Mouse (Mus musculus) testis, adult 2 months (tissue): ENCODE data around the gene Pip5k1b. TPM values are rescaled to one million over a fixed set of nuclear protein-coding genes. Genes with fewer than 3 reads are reported as not detected.

Experiments used
- H3K27ac ChIP-seq: fragments of 200-500 bp; 2 replicates; pipeline ENCODE4 v1.5.1; 2012; ENCODE audit warnings: low read depth, low read length; ENCODE audit not compliant: control insufficient read depth, insufficient read depth
- H3K27me3 ChIP-seq: fragments of 200-500 bp; 2 replicates; pipeline ENCODE4 v1.6.1; 2012; ENCODE audit warnings: mild to moderate bottlenecking, low read length, moderate library complexity; ENCODE audit not compliant: control insufficient read depth, insufficient read depth
- H3K36me3 ChIP-seq: fragments of 200-500 bp; 2 replicates; pipeline ENCODE4 v1.6.1; 2012; ENCODE audit warnings: mild to moderate bottlenecking, low read length; ENCODE audit not compliant: control insufficient read depth, insufficient read depth
- H3K4me1 ChIP-seq: fragments of 200-500 bp; 2 replicates; pipeline ENCODE4 v1.6.1; 2012; ENCODE audit warnings: low read length; ENCODE audit not compliant: control insufficient read depth, insufficient read depth
- H3K4me3 ChIP-seq: fragments of 200-500 bp; 2 replicates; pipeline ENCODE4 v1.5.1; 2012; ENCODE audit warnings: low read depth, mild to moderate bottlenecking, low read length, moderate library complexity, mixed read lengths; ENCODE audit not compliant: control insufficient read depth
- CTCF ChIP-seq: fragments of 200-500 bp; IDR thresholded peaks from 2 replicates; pipeline ENCODE4 v1.5.1; 2012; ENCODE audit warnings: low read depth, mild to moderate bottlenecking, inconsistent platforms, low read length, moderate library complexity; ENCODE audit not compliant: control insufficient read depth, insufficient read depth, insufficient replicate concordance
- POLR2A ChIP-seq: fragments of 200-500 bp; IDR thresholded peaks from 2 replicates; pipeline ENCODE4 v1.6.1; 2012; ENCODE audit warnings: low read depth, mild to moderate bottlenecking, inconsistent platforms, low read length, moderate library complexity; ENCODE audit not compliant: control insufficient read depth
- polyA plus RNA-seq: library from polyadenylated mRNA; depleted of rRNA; stranded (reverse); fragments of >200 nt; gene quantifications from 2 replicates; pipeline ENCODE4 v1.2.3, GENCODE M21; 2012

The Pip5k1b gene
- polyA plus RNA-seq, 1 experiment = 6.1 TPM

DNA sequence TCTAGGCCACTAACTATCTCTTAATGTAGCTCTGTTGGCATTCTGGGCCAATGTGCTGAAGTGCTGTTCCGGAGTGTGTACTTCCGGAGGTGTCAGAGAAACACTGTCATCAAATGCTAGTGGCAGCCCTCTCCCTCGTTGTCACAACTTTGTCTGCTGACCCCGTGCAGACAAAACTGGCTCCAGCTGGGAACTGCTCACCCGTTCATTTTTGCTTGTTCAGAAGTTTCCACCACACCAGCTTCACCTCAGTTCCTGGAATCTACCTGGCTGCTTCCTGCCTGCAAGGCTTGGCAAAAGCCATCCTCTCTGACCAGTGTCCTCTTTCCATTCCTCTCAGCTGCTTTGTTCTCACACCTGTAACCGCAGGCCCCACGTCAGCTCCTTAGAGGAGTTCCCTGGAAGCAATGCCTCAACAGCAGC, 128.9 kb downstream of the Pip5k1b start:
- TF ChIP-seq CTCF = no peak
- TF ChIP-seq POLR2A = no peak
- no peaks in the 10 kb centered on the region for H3K36me3 ChIP-seq

GRCm38 (mm10) chr19:24418030-24418429, 137.6 kb downstream of the Pip5k1b start:
- Histone ChIP-seq H3K27me3 (no peaks in the 10 kb centered on the region), H3K27ac (no peak overlapping the region), H3K36me3 (no peaks in the 10 kb centered on the region), H3K4me3 (no peak overlapping the region), H3K4me1 (peaks cover 2% of the 10 kb centered on the region; the same call in 1 of the 2 replicates)
- TF ChIP-seq POLR2A = no peak
- TF ChIP-seq CTCF = no peak

More for the DNA sequence above, 128.9 kb downstream of the Pip5k1b start:
- no peaks in the 10 kb centered on the region for H3K27me3 ChIP-seq
- no peak overlapping the region for H3K27ac ChIP-seq
- no peak overlapping the region for H3K4me3 ChIP-seq
- H3K4me1 ChIP-seq = no peaks in the 10 kb centered on the region

GRCm38 (mm10) chr19:24417659-24418004, 138.0 kb downstream of the Pip5k1b start:
- TF ChIP-seq CTCF (no peak), POLR2A (no peak)
- Histone ChIP-seq H3K27ac (no peak overlapping the region), H3K4me3 (no peak overlapping the region), H3K36me3 (no peaks in the 10 kb centered on the region), H3K4me1 (peaks cover 2% of the 10 kb centered on the region; the same call in 1 of the 2 replicates), H3K27me3 (no peaks in the 10 kb centered on the region)

GRCm38 (mm10) chr19:24416975-24417658, 138.6 kb downstream of the Pip5k1b start:
- no peaks in the 10 kb centered on the region for H3K27me3 ChIP-seq
- H3K27ac ChIP-seq = no peak overlapping the region
- peaks cover 2% of the 10 kb centered on the region; the same call in 1 of the 2 replicates for H3K4me1 ChIP-seq
- H3K4me3 ChIP-seq = no peak overlapping the region
- TF ChIP-seq POLR2A (no peak), CTCF (no peak)
- no peaks in the 10 kb centered on the region for H3K36me3 ChIP-seq

DNA sequence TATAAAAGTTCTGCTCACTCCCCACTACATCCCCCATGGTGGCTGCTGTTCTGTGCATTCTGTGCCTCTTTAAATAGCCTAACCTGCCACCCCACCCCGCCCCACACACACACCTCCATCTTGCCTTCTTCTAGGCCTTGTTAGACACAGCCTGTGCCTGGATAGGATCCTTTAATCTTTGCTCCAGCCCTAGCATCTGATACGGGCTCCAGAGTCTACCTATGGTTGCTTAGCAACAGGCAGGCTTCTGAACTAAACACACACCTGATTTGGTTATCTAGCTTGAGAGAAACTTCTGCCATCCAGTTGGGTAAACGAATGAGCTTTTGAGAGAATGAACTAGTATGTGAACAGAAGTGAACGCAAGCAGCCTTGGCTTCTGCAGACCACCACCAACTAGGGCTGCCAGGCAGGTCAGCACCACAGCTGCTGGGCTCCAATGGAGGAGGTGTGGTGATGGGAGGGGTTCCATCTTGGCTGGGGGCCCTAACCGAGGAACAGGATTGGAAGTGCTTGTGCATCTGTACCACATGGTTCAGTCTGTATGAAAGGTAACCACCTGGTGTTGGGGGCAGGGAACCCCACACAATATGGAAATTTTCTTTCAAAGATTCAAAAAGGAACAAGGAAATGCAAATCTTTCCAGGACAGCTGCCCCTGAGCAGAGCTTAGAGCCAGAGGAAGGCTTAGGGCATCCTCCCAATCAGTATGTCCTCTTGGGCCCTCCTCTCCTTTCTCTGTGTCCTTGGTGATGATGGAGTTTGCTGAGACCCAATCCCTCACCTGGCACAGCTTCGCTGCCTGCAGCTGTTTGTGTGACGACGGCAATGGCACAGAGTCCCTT, 139.7 kb downstream of the Pip5k1b start:
- no peak overlapping the region for H3K27ac ChIP-seq
- TF ChIP-seq CTCF (no peak), POLR2A (no peak)

DNA sequence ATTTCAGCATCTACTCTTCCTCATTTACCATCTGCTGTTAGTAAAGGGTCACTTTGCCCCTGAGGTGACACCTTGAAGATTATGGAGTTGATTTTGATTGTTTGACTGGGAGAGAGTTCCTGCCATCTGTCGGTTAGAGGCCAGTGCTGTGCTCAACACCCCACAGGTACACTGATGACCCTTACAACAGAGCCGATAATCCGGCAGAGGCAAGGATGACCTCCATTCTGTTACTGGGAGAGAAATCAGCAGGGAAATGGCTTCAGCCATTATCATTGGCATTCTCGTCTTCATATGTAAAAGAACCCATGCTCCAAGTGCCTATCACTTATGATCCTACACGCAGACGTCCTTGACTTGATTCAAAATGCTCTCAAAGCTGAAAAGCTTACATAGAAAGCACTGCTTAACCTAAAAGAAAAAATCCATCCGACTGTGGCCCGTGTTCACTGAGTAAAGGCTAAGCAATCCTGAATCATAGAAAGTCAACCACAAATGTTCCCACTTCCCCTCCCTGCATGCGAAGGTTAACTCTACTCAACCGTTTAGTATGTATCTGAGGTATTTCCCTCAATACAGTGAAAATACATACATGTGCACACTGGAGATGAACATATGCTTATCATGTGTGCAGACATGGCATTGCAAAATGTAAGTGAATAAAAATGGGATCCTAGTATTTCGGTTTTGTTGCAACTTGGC, 146.7 kb downstream of the Pip5k1b start:
- no peaks in the 10 kb centered on the region for H3K27me3 ChIP-seq
- H3K27ac ChIP-seq = no peak overlapping the region
- H3K4me1 ChIP-seq = no peaks in the 10 kb centered on the region
- no peaks in the 10 kb centered on the region for H3K36me3 ChIP-seq
- TF ChIP-seq POLR2A = no peak
- no peak for TF ChIP-seq CTCF
- H3K4me3 ChIP-seq = no peak overlapping the region

More for the DNA sequence above, 139.7 kb downstream of the Pip5k1b start:
- peak overlapping the region; percentile 55 for H3K4me3 ChIP-seq
- H3K36me3 ChIP-seq = no peaks in the 10 kb centered on the region
- peaks cover 2% of the 10 kb centered on the region; the same call in 1 of the 2 replicates for H3K4me1 ChIP-seq
- no peaks in the 10 kb centered on the region for H3K27me3 ChIP-seq

- TF ChIP-seq POLR2A = no peak
- no peak for TF ChIP-seq CTCF
- no peaks in the 10 kb centered on the region for H3K4me1 ChIP-seq
- no peaks in the 10 kb centered on the region for H3K27me3 ChIP-seq
- H3K36me3 ChIP-seq = no peaks in the 10 kb centered on the region
- H3K27ac ChIP-seq = no peak overlapping the region
- H3K4me3 ChIP-seq = no peak overlapping the region
These were observed 151.0 kb downstream of the Pip5k1b start for GRCm38 (mm10) chr19:24404716-24405115.
